10 mouse cellular contexts compared by ENCODE assay signal in genomic region chr5:114620305-114620704, GRCm38 (mm10). TPM values are rescaled to one million over a fixed set of nuclear protein-coding genes. Genes with fewer than 3 reads are reported as not detected.
DNase-seq lines count a peak whose midpoint lies in the region; TF ChIP-seq lines count a peak whose summit lies in the region.
"Had no signal": no experiment of that assay in that cellular context is flagged by ENCODE, and none has a peak within 500 bp of the region (broad histone marks: within the 10 kb centered on the region; RNA-seq: fewer than 3 reads in every experiment).

No protein-coding gene starts in this region.

- no peak overlapping the region for H3K4me3 ChIP-seq in gastrocnemius, adult 2 months
- peak overlapping the region; percentile 80 for H3K4me3 ChIP-seq in testis, adult 2 months (ENCODE audit: control insufficient read depth, low read depth, low read length)
- no peak overlapping the region for H3K4me3 ChIP-seq in embryonic fibroblast, embryonic 13.5 days (ENCODE audit: insufficient read depth, low read length)
- no peak overlapping the region for H3K4me3 ChIP-seq in midbrain, embryonic 10.5 days
- H3K4me3 ChIP-seq: embryonic facial prominence, embryonic 12.5 days; limb, embryonic 13.5 days had no signal

- TF ChIP-seq CTCF in gastrocnemius, adult 2 months (IDR thresholded peaks at IDR 0.05), result peak; percentile 67
- TF ChIP-seq CTCF in testis, adult 2 months (IDR thresholded peaks at IDR 0.05; ENCODE audit: control insufficient read depth, insufficient read depth, insufficient replicate concordance, low read depth, low read length), result peak; percentile 72; the same call in 1 of the 2 replicates
- peak; percentile 35; the same call in 1 of the 2 replicates for TF ChIP-seq CTCF in embryonic fibroblast, embryonic 13.5 days (IDR thresholded peaks at IDR 0.05; ENCODE audit: borderline replicate concordance, insufficient read depth, low read length)

- no peak overlapping the region for H3K27ac ChIP-seq in gastrocnemius, adult 2 months
- H3K27ac ChIP-seq in testis, adult 2 months (ENCODE audit: control insufficient read depth, insufficient read depth, low read depth, low read length), result no peak overlapping the region
- no peak overlapping the region for H3K27ac ChIP-seq in embryonic fibroblast, embryonic 13.5 days (ENCODE audit: insufficient read depth, low read length)
- H3K27ac ChIP-seq in midbrain, embryonic 10.5 days (replicated peaks), result no peak overlapping the region
- H3K27ac ChIP-seq: embryonic facial prominence, embryonic 12.5 days; limb, embryonic 13.5 days had no signal

- DNase-seq in gastrocnemius, adult 2 months, result no peak
- no peak for DNase-seq in gastrocnemius, postnatal 36 days
- no peak for DNase-seq in testis, postnatal 14 days (ENCODE audit: low spot score)
- peak; percentile 34 for DNase-seq in thymus, postnatal 25 days
- no peak for DNase-seq in urinary bladder, postnatal 36 days (ENCODE audit: low spot score in 2 of 2)
- no peak for DNase-seq in midbrain, embryonic 10.5 days (ENCODE audit: low spot score)

- intact Hi-C loops in gastrocnemius, adult 2 months (cut with DNase I), result no loop called here
- intact Hi-C loops in gastrocnemius, postnatal 36 days (cut with DNase I), result no loop called here

- TF ChIP-seq POLR2A in testis, adult 2 months (IDR thresholded peaks at IDR 0.05; ENCODE audit: control insufficient read depth, low read depth, low read length), result no peak
- TF ChIP-seq POLR2A in embryonic fibroblast, embryonic 13.5 days (IDR thresholded peaks at IDR 0.05; ENCODE audit: low read depth, low read length), result no peak

- no peaks in the 10 kb centered on the region for H3K9me3 ChIP-seq in midbrain, embryonic 10.5 days (replicated peaks)
- H3K9me3 ChIP-seq: embryonic facial prominence, embryonic 12.5 days; limb, embryonic 13.5 days had no signal

- WGBS in midbrain, embryonic 10.5 days, result 51% methylated on average over 6 of the region's 6 CpGs

- no peaks in the 10 kb centered on the region for H3K27me3 ChIP-seq in testis, adult 2 months (ENCODE audit: control insufficient read depth, insufficient read depth, low read length)
- H3K27me3 ChIP-seq in midbrain, embryonic 10.5 days (ENCODE audit: low read depth, poor library complexity, severe bottlenecking), result no peaks in the 10 kb centered on the region
- H3K27me3 ChIP-seq: embryonic facial prominence, embryonic 12.5 days had no signal

- H3K4me1 ChIP-seq in testis, adult 2 months (ENCODE audit: control insufficient read depth, insufficient read depth, low read length), result peaks cover 4% of the 10 kb centered on the region
- H3K4me1 ChIP-seq in embryonic fibroblast, embryonic 13.5 days (ENCODE audit: control insufficient read depth, insufficient read depth, low read length), result no peaks in the 10 kb centered on the region
- no peaks in the 10 kb centered on the region for H3K4me1 ChIP-seq in midbrain, embryonic 10.5 days
- H3K4me1 ChIP-seq: embryonic facial prominence, embryonic 12.5 days; limb, embryonic 13.5 days had no signal

- no peaks in the 10 kb centered on the region for H3K36me3 ChIP-seq in testis, adult 2 months (ENCODE audit: control insufficient read depth, insufficient read depth, low read length)
- H3K36me3 ChIP-seq in midbrain, embryonic 10.5 days, result no peaks in the 10 kb centered on the region
- H3K36me3 ChIP-seq: embryonic facial prominence, embryonic 12.5 days; limb, embryonic 13.5 days had no signal

RNA-seq across cellular contexts. Expression of gene Trpv4, which starts 37.9 kb away (rescaled TPM):
- 1 to 10 TPM; 1.9 to 2.0 TPM for total RNA-seq in gastrocnemius, adult 2 months (2021)
- total RNA-seq in gastrocnemius, postnatal 36 days (2021), result 1 to 10 TPM in 1 of 2 experiments, under 1 TPM in 1; 0.87 to 2.1 TPM
- polyA plus RNA-seq in testis, adult 2 months (2012; rRNA removed), result 0.93 and 1.9 TPM in 2 replicates
- 1.1 and 2.0 TPM in 2 replicates for polyA plus RNA-seq in embryonic fibroblast, embryonic 13.5 days (2011; ENCODE audit: insufficient read length, low read depth, missing spikeins)
- 0.12 and 0.27 TPM in 2 replicates for polyA plus RNA-seq in midbrain, embryonic 10.5 days (2016; fragmentation: Nextera tagmentation; extraction: Ambion mirVana)

RNA-seq across cellular contexts. Expression of gene Fam222a, which starts 52.5 kb away (rescaled TPM):
- total RNA-seq in gastrocnemius, adult 2 months (2021), result 1 to 10 TPM in 1 of 2 experiments, under 1 TPM in 1; 0.18 to 1.1 TPM
- total RNA-seq in gastrocnemius, postnatal 36 days (2021), result under 1 TPM; 0.22 to 0.28 TPM
- polyA plus RNA-seq in testis, adult 2 months (2012; rRNA removed), result 22.5 and 23.4 TPM in 2 replicates
- polyA plus RNA-seq in embryonic fibroblast, embryonic 13.5 days (2011; ENCODE audit: insufficient read length, low read depth, missing spikeins), result 0.18 TPM in 1 of 2 replicates, not detected in the other
- polyA plus RNA-seq in midbrain, embryonic 10.5 days (2016; fragmentation: Nextera tagmentation; extraction: Ambion mirVana), result 4.0 and 5.1 TPM in 2 replicates
